Mouse (Mus musculus) embryo, embryonic 11.5 days (tissue): ENCODE results near the gene Acp6.
A peak's percentile ranks its signal among the peaks of the same experiment; 100 is the strongest.

Experiments
- DNase-seq: peaks from one replicate; pipeline ENCODE4 v3.0.0-alpha.2; 2012; ENCODE audit warnings: low read depth, low spot score

Gene Acp6

DNA sequence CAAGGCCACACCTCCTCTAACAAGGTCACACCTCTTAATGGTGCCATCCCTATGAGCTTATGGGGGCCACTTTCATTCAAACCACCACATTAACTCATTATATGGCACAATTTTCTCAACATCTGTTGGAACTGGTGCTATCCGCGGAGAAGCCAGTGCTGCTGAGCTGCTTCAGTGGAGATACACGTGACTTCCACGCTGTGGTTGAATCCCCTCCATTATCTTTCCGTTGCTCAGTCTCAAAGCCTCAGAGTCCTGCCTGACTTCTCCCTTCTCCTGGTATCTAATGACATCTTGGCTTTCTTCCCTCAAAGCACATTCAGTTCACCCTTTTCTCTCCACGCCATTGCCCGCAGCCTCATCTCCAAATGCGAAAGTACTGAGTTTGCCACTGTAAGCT, 38.0 kb downstream of the Acp6 start:
- no peak for DNase-seq

DNA sequence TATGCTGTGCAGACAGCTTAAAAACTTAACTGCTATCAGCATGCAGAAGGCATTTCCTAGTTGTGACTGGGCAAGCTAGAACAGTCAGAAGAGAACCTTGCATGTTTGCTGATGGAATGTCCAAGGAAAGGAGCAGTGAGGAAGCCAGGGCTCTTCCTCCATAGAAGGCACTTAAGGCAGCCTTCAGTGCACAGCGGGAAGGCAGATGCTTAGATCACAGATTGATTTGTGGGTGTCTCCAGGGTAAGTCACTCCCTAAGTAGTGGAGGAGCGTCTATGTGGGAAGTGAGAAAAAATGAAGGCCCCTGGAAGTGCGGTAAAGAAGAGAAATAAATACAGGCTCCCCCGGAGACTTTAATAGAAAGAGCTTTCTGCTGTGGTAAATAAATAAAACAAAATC, 40.7 kb downstream of the Acp6 start:
- DNase-seq = no peak

DNA sequence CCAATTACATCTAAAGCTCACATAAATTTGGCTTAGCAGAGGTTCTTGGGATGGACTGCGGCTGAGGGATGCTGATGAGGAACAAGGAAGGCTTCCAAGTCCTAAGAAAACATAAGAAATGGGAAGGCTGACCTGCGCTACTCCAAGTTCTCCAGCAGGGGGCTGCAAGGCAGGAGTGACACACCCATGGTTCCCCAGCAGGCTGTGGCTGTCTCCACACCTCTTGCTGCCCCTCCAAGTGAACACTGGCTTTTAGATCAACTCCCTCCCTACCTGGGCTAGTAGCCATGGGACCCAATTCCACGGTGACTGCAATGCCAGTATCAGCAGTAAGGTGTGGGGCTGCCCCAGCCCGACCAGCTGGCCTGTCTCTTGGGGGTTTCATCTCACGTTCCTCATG, 43.4 kb downstream of the Acp6 start:
- DNase-seq = peak; percentile 52

DNA sequence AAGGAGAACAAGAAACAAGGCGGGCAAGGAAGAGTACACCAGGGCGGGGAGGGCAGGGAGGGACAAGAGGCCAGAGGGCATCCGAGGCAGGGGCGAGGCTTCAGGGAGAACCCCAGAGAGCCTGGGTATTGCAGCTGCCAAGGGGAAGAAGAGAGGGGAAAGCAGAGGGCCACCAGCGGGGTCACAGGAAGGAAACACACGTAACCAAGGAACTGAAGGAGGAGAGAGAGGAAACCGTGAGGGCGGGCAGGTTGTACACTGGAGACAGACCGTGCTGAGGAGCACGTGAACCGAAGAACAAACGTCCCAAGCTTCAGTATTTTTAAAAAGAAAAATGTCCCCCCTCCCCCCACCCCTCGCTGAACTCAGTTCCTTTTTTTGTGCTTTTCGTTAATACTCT, 45.3 kb downstream of the Acp6 start:
- DNase-seq = no peak

DNA sequence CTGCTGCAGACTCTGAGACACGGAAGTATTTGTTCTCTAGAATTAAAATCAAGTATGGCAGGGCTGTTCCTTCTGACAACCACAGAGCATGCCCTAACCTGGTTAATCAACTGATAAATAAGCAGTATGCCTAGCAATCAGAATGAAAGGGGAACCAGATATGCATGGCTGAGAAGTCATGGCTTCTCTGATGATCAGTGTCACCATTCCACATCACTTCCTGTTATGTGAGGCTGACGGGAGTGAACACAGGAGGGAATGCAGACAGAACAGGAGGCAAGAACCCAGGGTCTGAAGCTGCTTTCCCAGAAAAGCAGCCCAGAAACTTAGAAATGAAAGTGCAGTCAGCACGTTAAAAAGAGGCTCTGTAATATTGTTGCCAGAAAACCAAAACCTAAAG, 47.9 kb downstream of the Acp6 start:
- DNase-seq = no peak

DNA sequence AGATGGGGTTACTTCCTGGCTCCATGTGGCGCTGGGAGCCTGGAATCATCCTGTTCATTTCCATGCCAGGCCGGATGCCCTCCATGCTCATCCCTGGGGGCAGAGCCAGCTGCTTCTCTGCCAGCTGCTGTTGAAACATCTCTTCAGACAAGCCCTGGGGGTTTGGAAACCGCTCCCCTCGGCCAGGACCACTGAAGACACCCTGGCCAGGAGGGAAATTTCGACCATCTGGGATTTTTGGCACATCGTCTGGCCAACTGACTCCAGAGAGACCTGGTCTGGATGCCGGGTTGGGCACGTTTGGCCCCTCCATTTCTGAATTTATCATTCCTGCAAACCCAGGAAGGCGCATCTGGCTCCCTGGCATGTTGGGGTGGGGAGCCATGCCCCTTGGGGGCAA, 50.8 kb downstream of the Acp6 start:
- DNase-seq = no peak

DNA sequence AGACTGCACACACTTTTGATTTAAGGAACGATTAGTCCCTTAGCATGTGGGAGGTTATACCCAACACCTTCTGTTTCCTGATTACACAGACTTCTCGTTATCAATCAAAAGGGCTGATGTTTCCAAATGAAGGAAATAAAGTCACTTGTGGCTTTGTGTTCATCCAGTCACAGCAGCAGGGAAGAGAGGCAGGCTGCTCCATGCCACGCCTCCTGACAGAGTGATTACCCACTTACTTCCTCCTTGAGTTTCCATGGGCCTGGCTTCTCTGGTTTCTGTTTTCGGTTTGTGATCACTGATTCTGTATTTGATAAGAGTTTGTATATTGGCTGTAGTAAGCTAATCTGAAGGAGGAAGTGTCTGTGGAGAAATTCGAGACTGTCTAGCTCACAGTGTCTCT, 52.6 kb downstream of the Acp6 start:
- DNase-seq = no peak

DNA sequence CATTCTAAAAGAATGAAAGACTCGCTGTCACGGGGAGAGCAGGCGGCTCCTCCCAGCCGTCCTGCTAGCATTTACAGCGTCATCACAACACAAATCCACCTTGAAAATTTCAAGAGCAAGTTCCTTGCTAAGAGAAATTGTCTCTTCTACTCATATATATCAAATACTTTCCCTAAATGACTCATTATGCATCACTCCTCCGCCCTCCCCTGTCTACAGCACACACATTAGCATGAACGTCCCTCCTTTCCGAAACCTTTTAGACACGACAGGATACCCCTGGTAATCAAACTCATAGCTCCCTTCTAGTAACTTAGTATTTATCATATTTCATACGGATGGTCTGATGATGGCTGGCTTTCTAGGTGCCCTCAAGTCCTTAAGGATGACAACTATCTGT, 55.3 kb downstream of the Acp6 start:
- no peak for DNase-seq

DNA sequence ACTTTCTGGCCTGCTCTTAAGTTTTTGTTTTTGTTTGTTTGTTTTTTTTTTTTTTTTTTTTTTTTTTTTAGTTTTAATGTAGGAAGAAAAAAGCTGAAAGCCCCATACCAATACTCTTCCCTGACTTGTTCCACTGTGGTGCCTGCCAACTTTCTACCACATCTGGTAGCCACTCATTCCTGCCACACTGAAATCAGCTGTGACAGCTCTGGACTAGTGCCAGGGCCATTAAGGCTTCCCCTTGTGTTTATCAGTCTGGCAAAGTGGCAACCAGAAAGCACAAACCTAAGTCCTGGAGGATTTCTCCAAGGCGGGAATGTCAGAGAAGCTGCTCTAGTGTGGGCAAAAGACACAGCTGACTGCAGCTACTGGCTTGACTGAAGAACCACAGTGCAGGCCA, 55.9 kb downstream of the Acp6 start:
- DNase-seq = no peak

DNA sequence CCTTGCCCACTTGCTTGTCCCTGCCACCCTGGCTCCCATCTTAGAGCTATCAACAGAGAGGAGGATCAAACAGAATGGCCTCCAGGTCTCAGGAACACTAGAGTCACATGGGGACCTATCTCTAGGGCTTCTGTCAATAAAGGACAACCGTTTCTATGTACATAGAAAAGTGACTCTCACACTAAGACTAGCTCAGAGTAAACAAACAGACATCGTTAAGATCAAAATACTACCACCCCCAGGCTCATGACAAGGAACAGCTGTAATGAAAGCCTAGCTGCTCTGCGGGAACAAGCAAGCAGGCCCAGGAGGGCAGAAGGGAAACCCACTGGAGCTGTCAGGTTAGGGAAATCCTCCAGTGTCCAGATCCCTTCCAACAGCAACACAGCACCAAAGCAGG, 56.9 kb downstream of the Acp6 start:
- no peak for DNase-seq

DNA sequence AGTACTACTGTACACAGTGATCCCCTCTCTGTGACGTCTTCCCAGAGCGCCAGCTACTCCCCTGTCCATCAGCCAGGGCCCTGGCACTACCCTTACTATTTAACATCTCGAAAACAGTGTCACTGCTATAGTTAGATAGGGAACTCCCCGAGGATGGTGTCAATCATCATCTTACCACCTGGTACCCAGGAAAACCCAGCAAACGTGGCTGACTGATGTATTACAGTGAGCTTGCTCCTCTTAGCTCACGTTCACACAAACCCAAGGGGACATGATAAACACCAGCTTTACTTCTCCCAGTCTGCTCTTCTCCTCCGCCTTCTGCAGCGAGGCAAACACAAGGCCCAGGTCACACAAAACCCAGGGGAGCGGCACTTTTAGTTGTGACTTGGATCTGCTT, 64.7 kb downstream of the Acp6 start:
- no peak for DNase-seq

DNA sequence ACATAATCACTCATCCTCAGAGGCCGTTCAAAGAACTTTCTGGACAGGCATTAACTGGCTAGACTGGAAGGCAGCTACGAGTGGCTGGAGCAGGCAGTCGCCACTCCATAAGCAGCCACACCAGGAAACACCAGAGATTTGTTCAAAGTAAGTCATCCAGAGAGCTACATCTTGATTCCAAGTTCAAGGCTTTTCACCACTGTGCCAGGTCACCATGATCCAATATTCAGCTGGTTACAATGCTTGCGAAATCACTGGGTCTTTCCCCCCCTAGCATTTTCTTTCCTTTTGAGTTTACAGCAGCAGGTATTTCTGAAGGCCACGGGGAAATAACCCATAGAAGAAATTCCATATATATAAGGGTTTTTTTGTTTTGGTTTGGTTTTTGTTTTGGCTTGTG, 66.7 kb downstream of the Acp6 start:
- DNase-seq = no peak

DNA sequence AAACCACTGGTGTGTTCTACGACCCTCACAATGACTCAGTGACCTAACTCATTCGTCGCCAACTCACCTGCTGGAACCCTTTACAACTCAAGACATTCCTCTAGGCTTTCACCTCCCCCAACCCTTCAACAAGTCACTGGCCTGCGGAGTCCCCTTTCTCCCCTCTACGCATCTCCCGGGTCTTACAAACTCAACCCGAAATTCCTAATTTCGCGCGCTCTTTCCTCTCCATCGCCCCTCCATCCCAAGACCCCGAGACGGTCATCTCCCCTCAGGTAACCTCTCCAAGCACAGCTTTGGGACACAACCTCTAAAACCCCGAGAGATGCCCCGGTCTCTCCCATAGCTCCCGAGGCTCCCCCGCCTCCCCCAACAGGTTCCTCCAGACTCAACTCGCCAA, 68.1 kb downstream of the Acp6 start:
- no peak for DNase-seq
